Mouse (Mus musculus): ENCODE measurements around the gene Cldn34c4.

Gene Cldn34c4

GRCm38 (mm10) chrX:127736454-127736853 is at the start of gene Cldn34c4:
Gene Cldn34c4 (minus strand): TSS chrX:127736554.
- no peak for DNase-seq

GRCm38 (mm10) chrX:127747062-127747461 is 10.7 kb upstream of the Cldn34c4 start:
- no peak for DNase-seq

All from thymus, postnatal 25 days (tissue).